Mouse (Mus musculus) adrenal gland, adult (tissue): ENCODE results near the gene Snrpg.
A peak's percentile ranks its signal among the peaks of the same experiment; 100 is the strongest.

Experiments
- DNase-seq, 2 experiments: peaks; one replicate each; pipeline ENCODE4 v3.0.0; 2022 to 2023; ENCODE audit warnings: low spot score in 1 of 2; ENCODE audit not compliant: inconsistent age in 2 of 2

Snrpg gene

DNA sequence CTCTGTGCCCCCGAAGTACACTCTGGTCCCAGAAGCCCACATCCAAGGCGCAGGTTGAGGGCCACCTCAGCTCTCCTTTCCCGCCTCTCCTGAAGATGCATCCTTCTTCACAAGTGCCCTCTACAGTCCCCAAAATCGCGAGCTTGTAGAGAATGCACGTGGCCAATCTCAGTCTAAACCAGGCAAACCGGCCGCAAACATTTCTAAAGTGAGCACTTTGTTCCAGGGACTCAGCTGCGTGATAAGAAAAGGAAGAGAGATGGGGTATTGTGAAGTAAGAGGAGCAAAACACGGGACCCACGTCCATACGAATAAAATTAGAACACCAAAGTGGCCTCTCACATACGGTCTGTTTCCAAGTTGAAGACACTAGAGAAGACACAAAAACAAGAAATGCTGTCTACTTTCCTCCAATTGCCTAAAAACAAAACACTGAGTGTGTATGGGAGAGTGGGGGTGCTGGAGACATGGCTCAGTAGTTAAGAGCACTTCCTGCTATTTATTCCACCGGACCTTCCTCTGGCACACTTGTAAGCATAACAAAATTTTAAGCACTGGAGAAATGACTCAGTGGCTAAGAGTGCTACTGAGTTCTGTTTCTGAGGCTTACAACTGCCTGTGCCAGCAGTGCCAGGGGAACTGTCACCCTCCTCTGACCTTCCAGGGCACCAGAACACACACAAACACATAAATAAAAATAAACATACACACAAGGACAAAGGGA lies 26.3 kb downstream of the Snrpg start:
- DNase-seq, result no peak

DNA sequence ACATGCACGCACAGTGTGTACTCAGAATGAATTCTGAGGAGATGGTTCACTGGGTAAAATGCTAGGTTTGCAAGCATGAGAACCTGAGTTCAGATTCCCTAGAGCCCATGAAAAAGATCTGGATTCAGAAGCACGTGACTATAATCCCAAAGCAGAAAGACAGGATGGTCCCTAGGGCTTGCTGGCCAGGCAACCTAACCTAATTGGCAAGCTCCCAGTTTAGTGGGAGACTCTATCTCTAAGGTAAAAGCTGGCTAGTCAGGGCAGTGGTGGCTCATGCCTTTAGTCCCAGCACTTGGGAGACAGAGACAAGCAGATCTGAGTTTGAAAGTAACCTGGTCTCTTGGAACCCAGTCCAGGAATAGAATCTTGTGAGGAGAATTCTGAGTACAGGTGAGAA lies 27.9 kb downstream of the Snrpg start:
- no peak for DNase-seq

DNA sequence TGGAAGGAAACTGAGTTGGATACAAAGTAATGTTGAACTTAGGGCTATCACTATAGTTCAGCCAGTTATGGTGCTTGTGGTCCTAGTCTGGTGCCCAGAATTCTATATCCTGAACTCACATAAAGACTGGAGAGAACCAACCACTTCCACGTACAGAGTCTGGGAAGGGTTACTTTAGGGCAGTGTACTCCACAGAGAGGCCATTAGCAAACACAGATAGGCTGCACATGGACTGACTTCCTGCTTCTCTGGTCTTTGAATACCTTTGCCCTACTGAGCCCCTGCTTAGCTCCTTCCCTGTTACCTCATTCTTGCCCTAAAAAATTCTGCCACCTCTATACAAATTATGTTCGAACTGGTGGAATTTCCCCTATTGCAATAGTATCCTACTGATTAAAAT lies 28.9 kb downstream of the Snrpg start:
- DNase-seq, result no peak

DNA sequence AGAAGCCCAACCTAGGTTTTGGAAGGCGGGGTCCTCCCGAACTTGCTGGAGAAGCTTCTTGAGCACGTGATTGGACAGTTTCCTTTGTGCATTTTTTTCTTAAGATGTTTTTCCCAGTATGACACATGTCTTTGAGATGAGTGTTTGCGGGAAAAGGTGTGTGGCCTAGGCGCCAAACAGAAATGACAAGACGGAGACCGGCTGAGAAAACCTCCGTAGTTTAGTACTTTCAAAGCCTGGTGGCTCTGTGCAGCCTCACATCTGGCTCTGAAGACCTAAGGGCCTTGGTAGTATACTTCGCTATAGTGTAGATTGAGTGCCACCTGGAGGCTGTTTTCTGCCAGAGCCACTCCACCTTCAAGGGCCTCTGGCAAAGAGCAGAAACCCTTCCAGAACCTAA lies 29.9 kb downstream of the Snrpg start:
- DNase-seq, result peak; percentile 83 to 95

DNA sequence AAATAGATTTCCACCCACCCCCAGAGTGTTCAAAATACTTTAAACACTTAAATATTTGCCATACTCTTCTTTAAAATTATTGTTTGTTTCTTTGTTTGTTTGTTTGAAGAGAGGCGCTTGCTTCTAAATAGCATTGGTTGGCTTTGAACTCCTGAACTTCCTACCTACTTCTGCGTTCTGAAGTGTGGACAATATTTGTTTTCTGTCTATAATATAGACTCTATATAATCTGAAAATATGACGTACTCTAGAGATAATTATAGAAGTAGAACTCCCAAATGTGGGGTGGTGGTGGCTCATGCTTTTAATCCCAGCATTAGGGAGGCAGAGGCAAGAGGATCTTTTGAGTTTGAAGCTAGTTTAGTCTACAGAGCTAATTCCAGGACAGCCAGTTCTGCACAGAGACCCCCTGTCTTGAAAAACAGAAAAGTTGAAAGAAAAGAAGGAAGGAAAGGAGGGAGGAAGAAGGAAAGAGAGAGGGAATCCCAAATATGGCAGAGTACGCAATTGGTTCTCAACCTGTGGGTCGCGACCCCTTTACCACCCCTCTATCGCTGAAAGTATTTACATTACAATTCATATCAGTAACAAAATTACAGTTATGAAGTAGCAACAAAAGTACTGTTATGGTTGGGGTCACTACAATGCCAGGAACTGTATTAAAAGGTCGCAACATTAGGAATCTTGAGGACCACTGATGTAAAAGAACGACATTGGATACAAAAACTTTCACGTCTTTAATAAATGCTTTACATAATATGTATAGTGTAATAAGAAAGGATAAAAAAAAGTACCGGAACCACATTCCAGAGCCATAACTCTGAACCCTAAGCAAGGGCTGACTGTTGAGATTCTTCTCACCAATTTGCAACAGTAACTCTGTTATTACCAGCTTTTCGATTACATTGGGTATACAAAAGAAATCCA lies 31.8 kb downstream of the Snrpg start:
- no peak for DNase-seq

DNA sequence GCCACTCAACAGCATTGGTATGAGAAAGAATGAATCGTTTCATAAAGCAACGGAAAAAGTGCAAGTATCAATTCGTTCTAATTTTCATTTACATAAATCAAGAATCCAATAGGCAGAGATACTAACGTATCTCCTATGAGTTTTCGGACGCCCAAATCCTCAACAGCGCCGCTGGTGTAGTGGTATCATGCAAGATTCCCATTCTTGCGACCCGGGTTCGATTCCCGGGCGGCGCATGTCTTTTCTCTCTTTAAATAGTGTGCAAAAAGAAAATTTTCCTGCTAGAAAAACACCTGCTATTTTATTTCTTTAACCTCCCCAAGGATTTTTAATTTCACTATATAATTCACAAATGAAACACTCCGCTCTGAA lies 32.6 kb downstream of the Snrpg start:
- DNase-seq, result peak in 1 of 2 experiments; percentile 99

DNA sequence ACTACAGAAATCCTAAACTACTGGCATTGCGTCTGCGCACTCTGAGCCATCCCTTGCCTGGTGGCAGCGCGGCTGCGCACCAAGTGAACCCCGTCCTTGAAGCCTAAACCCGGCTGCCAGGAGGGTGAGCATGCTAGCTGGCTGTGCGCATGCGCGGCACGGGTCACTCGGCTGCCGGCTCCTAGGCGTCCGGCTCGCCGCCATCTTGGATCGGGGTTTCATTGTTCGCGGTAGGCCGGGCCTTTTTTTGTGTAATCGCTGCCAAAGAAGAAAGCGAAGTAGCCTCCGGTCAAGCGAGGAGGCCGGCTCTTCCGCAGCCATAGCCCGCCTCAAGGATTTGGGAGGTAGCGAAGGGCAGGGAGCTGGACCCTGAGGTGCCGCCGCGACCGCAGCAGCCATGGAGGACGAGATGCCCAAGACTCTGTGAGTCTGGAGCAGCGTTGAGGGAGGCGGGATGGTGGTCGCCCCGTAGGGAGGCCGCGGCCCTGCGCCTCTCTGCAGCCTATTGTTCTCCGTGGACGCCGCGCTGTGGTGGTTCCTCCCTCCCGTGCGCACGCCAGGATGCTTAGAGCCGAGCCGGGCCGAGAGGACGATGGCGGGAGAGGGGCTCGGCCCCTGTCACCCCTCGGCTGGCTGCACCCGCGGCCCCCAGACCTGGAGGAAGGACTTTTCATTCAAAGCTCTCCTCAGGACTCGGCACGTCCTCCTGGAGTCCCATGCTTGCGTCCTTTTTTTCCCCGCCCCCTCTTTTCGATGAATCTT lies 33.2 kb downstream of the Snrpg start, which contains the start of gene Tia1:
Gene Tia1 (plus strand): TSS at position 120 of the 762 bp plus-strand sequence.
- DNase-seq, result peak; percentile 98 to 99

DNA sequence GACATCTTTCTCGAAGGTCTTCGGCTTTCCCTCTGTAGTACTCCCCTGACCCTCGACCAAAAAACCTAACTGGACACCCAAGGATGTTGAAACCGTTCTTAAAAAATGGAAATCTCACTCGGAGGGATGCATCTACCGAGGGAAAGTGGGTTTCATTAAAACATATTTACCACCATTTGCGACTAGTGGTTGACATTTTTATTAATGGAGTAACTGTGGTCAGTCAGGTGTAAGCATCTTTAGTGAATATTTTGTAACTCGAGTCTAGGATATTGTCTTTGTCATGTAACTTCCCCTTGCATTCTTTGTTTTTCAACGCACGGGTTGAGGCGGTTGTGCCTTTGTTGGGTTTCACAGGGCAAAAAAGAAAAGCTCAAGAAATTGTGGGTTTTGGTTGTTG lies 33.9 kb downstream of the Snrpg start:
- peak in 1 of 2 experiments; percentile 74 for DNase-seq

DNA sequence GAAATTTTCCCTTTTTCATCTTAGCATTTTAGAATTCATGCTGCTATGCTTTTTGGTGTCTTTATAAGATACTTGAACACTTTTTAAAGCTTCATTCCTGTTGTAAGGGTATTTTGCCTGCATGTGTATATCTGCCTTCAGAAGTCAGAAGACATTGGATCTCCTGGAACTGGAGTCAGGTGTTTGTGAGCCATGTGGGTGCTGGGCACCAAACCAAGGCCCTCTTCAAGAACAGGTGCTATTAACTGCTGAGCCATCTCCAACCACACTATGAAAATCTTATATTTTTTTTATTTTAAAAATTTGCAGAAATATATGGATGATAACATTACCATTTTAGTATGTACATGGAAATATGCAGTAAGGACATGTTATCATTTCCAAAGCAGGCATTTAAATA lies 35.2 kb downstream of the Snrpg start:
- no peak for DNase-seq

DNA sequence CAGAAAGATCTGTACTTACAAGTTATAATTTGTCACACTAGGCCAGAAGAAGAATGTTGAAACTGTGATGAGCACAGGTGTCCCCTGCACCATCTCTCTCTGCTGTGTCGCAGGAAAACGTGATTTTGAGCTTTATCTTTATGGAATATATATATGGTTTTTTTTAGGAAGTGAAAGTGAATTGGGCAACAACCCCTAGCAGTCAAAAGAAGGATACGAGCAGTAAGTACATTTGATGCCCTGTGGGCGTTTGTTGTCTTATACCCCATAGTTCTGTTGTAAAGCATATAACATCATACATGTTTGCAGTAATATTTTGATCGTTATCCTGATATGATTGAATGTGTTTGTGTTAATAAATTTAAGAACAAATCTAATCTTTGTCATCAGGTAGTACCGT lies 47.6 kb downstream of the Snrpg start:
- DNase-seq, result no peak

DNA sequence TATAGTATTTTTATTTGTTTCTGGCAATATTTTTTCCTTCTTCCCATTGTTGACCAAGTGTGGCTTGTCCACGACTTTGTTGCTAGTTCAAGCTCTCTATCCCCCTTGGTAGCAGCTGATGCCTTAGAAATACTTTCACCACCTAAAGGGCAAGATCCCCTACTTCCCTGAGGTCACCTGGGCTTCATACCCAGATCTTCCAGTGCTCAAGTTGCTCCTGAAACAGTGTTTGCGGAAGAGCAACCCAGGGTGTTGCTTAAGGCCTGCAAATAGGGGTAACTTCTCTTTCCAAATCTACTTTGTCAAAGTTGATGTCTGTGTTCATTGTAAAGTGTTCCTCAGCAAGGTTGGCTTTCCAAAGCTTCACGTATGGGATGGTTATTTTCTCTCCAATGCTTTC lies 48.1 kb downstream of the Snrpg start:
- DNase-seq, result no peak

DNA sequence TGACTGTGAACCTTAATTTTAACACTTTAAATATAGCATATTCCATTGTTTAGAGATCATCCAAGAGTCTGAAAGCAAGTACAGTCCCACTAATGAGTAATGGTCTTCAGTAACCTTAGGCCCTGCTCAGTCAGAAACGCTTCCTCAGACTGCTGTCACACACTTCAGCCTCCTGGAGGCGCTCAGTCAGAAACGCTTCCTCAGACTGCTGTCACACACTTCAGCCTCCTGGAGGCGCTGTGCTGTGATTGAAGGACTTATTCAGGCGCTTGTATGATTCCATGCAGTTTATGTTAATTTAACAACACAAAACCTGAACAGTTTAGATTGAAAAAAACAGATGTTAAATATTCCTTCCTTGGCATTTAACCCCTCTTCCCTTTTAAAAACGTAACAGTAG lies 49.4 kb downstream of the Snrpg start:
- DNase-seq, result no peak

DNA sequence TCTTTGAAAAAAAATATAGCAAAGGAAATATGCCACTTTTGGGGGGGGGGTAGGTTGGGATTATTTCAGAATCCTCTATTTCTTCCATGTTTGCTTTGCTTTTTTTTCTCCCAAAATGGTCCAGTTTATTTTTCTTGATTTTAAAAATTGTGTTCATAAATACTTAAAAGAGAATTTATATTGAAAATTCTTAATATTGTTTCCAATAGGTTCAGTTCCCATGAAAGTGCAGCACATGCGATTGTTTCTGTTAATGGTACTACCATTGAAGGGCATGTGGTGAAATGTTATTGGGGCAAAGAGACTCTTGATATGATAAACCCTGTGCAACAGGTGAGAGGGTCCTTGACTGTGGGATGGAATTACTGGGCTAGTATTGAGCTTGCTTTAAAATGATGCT lies 55.3 kb downstream of the Snrpg start, which contains the start of gene Gm44790:
Gene Gm44790 (plus strand): TSS at position 301 of the 400 bp plus-strand sequence.
- DNase-seq, result no peak
